Mouse (Mus musculus) kidney, adult 2 months (tissue): ENCODE results near the gene Dstyk.

Experiments used
- CTCF ChIP-seq: fragments of 200-500 bp; conservative IDR thresholded peaks from 2 replicates; pipeline ENCODE4 v1.5.1; 2011; ENCODE audit warnings: low read depth, mild to moderate bottlenecking, control low read depth, low read length, moderate library complexity, mixed read lengths; ENCODE audit not compliant: insufficient read depth, insufficient read length
- POLR2A ChIP-seq: fragments of 200-500 bp; IDR thresholded peaks from one replicate; pipeline ENCODE4 v1.6.1; 2011; ENCODE audit warnings: low read depth, low read length, control low read depth

DNA sequence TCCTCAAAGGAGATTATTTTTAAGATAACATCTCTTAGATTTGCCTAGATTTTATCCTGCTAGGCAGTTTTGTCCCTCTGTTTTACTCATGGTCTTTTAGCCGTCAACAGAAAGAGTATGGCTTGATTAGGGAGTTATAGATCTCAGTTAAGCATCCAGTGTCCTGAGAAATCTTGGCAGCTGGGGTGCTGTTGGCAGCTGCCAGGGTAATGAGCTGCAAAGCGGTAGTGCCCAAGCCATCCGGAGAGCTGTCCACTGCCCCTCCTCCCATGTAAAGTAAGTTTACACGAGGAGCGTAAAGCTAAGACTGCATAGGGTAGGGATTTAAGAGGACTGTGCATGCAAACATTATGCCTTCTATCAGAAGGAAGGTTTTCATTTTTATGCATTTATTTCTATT is 16.0 kb downstream of the Dstyk start:
- no peak for TF ChIP-seq CTCF
- TF ChIP-seq POLR2A: no peak
